Mouse (Mus musculus) small intestine, adult 2 months (tissue): Measurements from ENCODE around the gene Hdac11. TPM values are rescaled to one million over a fixed set of nuclear protein-coding genes. Genes with fewer than 3 reads are reported as not detected.

Source experiments
- H3K27ac ChIP-seq: fragments of 200-500 bp; 2 replicates; pipeline ENCODE4 v1.5.1; 2012; ENCODE audit warnings: low read depth, low read length, control low read depth, inconsistent platforms; ENCODE audit not compliant: insufficient read depth
- H3K27me3 ChIP-seq: fragments of 200-500 bp; 2 replicates; pipeline ENCODE4 v1.6.1; 2012; ENCODE audit warnings: mild to moderate bottlenecking, moderate library complexity, low read length, inconsistent platforms; ENCODE audit not compliant: control insufficient read depth, insufficient read depth
- H3K36me3 ChIP-seq: fragments of 200-500 bp; 2 replicates; pipeline ENCODE4 v1.6.1; 2012; ENCODE audit warnings: mild to moderate bottlenecking, low read length, control low read depth, inconsistent platforms; ENCODE audit not compliant: control insufficient read depth, insufficient read depth
- H3K4me1 ChIP-seq: fragments of 200-500 bp; 2 replicates; pipeline ENCODE4 v1.6.1; 2012; ENCODE audit warnings: low read length, inconsistent platforms, mixed read lengths; ENCODE audit not compliant: control insufficient read depth, insufficient read depth, insufficient read length
- H3K4me3 ChIP-seq: fragments of 200-500 bp; 2 replicates; pipeline ENCODE4 v1.5.1; 2012; ENCODE audit warnings: low read depth, mild to moderate bottlenecking, control low read depth, inconsistent platforms, low read length, moderate library complexity
- CTCF ChIP-seq: fragments of 200-500 bp; IDR thresholded peaks from 2 replicates; pipeline ENCODE4 v1.5.1; 2012; ENCODE audit warnings: low read depth, mild to moderate bottlenecking, control low read depth, inconsistent platforms, low read length, moderate library complexity, mixed read lengths; ENCODE audit not compliant: insufficient replicate concordance, insufficient read length; ENCODE audit errors: extremely low read depth
- POLR2A ChIP-seq: fragments of 200-500 bp; IDR thresholded peaks from 2 replicates; pipeline ENCODE4 v1.6.1; 2012; ENCODE audit warnings: low read depth, mild to moderate bottlenecking, control low read depth, inconsistent platforms, low read length, moderate library complexity
- WGBS: fragments of 180-500 bp; shearing (Covaris S2); methylation state at CpG from one replicate; pipeline ENCODE4 v1.1.7; 2018; 5-methylcytosine and 5-hydroxymethylcytosine counted together
- polyA plus RNA-seq: library from polyadenylated mRNA; depleted of rRNA; stranded (reverse); fragments of >200 nt; gene quantifications from 2 replicates; pipeline ENCODE4 v1.2.3, GENCODE M21; 2012

The Hdac11 gene
- polyA plus RNA-seq, 1 experiment, result 24.0 TPM

DNA sequence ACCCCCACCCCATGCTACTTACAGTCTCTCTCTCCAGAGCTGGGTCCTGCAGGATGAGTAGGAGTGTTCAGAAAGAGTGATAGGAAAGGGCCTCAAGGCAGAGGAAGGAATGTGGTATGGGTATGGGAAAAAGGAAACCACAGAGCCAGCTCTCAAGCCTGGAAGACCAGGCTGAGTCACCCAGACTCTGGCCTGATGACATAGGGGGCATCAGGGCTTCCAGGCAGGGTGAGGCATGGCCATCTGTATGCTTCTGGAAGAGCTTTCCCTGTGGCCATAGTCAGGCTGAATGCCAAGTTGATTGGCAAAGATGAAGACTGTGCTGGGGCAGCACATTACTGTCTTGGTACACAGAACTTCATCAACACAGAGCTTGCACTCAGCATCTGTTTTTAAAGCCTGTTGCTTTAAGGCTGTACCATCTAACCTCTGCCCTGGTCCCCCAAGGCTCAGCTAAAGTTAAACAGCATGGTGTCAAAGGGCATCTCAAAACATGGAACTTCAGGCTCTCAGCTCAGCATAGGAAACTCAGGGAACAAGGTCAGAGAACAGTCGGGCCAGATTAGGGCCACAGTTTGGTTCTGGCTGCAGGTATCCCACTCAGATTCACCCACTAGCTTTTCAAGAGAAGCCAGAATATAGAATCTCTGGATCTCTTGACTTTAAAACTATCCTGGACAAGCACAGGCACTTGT, 36.5 kb downstream of the Hdac11 start:
- Histone ChIP-seq H3K4me3 (no peak overlapping the region), H3K4me1 (no peaks in the 10 kb centered on the region), H3K27ac (no peak overlapping the region), H3K27me3 (no peaks in the 10 kb centered on the region), H3K36me3 (no peaks in the 10 kb centered on the region)
- TF ChIP-seq CTCF, result no peak
- 46% methylated on average over 1 of the region's 1 CpGs for WGBS

DNA sequence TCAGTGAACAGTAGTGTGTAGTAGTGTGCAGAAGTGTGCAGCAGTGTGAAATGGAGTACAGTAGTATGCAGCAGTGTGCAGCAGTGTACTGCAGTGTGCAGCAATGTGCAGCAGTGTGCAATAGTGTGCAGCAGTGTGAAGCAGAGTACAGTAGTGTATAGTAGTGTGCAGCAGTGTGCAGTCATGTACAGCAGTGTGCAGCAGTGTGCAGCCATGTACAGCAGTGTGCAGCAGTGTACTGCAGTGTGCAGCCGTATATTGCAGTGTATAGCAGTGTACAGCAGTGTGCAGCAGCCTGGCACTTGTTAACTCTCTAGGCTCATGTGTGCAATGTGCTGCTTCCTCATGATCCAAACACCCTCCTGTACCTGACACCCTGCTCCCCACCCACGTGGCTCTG, 42.0 kb downstream of the Hdac11 start:
- H3K27ac ChIP-seq, result no peak overlapping the region
- no peaks in the 10 kb centered on the region for H3K27me3 ChIP-seq
- WGBS, result 56% methylated on average over 2 of the region's 2 CpGs
- no peaks in the 10 kb centered on the region for H3K36me3 ChIP-seq
- no peak overlapping the region for H3K4me3 ChIP-seq
- H3K4me1 ChIP-seq, result no peaks in the 10 kb centered on the region
- no peak for TF ChIP-seq CTCF

DNA sequence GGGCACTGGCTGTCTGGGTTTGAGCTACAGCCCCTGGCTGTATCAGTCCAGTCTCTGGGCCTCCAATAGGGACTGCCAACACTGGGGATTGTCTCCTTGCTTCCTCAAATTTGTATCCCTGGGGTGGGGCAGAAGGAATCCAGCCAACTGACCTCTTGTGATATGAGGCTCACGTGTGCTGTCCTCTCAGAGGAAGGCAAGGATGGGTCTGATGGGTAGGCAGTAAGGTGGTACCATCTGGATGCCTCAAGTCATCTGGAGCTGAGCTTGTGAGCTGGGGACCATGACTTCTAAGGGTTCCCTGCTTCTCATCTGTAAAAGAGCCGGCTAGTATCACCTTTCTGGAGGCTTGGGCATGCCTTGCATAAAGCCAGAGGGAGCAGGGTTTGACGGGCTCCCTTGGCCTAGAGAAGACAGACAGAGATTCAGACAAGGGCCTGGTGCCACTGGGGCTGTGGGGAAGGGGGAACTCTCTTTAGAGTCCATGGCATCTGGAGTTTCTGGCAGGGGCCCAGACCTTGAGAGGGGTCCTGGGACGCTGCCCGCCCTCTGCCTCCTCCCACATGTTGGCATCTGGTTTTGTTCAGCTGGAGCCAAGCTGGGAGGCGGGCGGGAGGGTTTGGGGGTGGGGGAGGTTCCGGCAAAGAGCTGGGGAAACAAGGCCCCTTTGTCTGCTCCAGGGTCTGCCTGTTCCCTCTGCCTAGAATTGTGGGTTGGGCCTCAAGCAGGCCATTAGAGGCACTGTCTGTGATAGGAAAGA, 44.1 kb downstream of the Hdac11 start:
- WGBS, result 44% methylated on average over 8 of the region's 8 CpGs
- H3K27ac ChIP-seq, result no peak overlapping the region
- no peaks in the 10 kb centered on the region for H3K36me3 ChIP-seq
- H3K4me3 ChIP-seq, result no peak overlapping the region
- H3K27me3 ChIP-seq, result no peaks in the 10 kb centered on the region
- TF ChIP-seq CTCF (no peak), POLR2A (no peak)
- H3K4me1 ChIP-seq, result no peaks in the 10 kb centered on the region

DNA sequence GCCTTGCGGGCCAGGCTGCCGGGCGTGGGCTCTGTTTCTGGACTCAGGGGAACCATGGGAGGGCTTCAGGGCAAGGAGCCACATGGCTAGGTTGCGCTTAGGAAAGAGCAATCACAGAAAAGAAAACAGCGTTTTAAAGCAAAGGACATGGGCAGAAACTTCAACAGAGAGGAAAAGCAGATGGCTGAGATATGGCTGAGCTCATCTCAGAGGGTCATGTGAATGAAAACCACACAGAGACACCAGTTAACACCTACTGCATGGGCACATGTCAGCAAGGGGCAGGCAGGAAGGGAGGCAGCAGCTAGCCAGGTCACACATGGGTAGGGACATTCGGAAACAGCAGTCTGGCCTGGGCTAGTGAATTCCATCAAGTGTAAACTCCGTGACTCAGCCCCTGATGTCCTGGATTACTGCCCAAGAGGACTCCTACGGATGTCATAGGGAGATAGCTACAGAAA, 45.4 kb downstream of the Hdac11 start:
- Histone ChIP-seq H3K27ac (no peak overlapping the region), H3K36me3 (no peaks in the 10 kb centered on the region), H3K4me3 (no peak overlapping the region), H3K4me1 (no peaks in the 10 kb centered on the region), H3K27me3 (no peaks in the 10 kb centered on the region)
- no peak for TF ChIP-seq CTCF
- TF ChIP-seq POLR2A, result no peak
- 63% methylated on average over 8 of the region's 8 CpGs for WGBS

DNA sequence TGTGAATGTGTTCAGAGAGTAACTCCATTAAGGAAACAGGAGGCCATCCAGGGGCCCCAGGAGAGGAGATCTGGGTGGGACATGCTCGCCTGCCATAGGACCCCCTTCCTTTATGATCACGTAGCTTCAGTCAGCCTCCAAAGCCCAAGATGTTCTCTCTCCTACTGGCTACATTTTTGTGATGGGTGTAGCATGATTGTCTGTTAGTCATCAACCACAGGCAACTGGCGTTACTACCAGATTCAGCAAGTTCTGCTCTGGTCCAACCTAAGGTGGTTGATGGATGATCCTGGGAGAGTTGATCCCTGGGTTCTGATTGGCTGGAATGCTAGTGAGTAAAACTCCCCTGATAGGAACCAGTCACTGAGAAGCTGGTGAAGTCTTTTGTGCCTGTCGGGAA, 46.1 kb downstream of the Hdac11 start:
- no peak overlapping the region for H3K4me3 ChIP-seq
- WGBS, result 70% methylated on average over 4 of the region's 4 CpGs
- H3K4me1 ChIP-seq, result no peaks in the 10 kb centered on the region

DNA sequence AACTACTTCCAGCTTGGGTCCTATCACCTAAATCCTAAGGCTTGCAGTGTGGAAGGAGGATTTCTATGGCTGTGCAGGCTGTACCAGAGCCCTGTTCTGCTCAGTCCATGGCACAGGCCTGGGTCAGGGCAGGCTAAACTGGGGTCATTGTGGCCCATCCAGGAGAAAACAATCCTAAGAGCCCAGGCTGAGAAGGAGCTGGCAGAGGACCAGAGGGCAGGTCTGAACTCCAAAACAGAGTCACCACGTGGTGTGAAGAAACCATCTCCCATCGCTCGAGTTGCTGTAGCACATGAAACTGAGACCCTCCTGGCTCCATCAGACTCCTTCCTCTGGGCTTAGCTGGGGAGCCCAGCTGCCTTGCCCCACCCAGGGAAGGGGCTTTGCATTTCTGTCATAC, 48.9 kb downstream of the Hdac11 start:
- H3K4me3 ChIP-seq, result no peak overlapping the region
- 46% methylated on average over 3 of the region's 3 CpGs for WGBS

More for the DNA sequence above, 46.1 kb downstream of the Hdac11 start:
- Histone ChIP-seq H3K27me3 (no peaks in the 10 kb centered on the region), H3K36me3 (no peaks in the 10 kb centered on the region), H3K27ac (no peak overlapping the region)
- no peak for TF ChIP-seq POLR2A
- TF ChIP-seq CTCF, result no peak

DNA sequence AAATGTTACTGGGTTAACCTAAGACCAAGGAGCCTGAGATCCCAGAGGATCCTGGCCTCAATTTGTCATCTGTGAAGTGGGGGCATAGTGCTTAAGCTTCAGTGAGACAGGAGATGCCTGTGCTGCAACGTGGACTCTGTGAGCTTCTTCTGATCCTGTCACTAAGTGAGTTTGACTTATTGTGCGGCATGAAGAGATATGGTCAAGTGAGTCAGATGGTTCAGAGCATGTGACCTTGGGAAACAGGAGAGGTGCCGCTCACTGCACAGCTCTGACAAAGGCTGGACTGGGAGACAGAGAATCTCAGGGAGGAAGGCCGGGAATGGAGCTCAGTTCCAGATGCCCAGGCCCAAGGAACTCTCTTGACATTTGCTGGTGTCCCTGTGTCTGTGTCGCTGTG, 49.3 kb downstream of the Hdac11 start:
- no peak overlapping the region for H3K27ac ChIP-seq
- H3K4me3 ChIP-seq, result no peak overlapping the region
- H3K4me1 ChIP-seq, result no peaks in the 10 kb centered on the region
- TF ChIP-seq CTCF, result no peak
- TF ChIP-seq POLR2A, result no peak
- 55% methylated on average over 5 of the region's 5 CpGs for WGBS
- H3K36me3 ChIP-seq, result no peaks in the 10 kb centered on the region
- no peaks in the 10 kb centered on the region for H3K27me3 ChIP-seq

More for the DNA sequence above, 48.9 kb downstream of the Hdac11 start:
- Histone ChIP-seq H3K27me3 (no peaks in the 10 kb centered on the region), H3K27ac (no peak overlapping the region), H3K4me1 (no peaks in the 10 kb centered on the region), H3K36me3 (no peaks in the 10 kb centered on the region)
- TF ChIP-seq CTCF (no peak), POLR2A (no peak)
